Mouse (Mus musculus) myocyte (in vitro differentiated cells): ENCODE results near the gene Shank2. TPM values are rescaled to one million over a fixed set of nuclear protein-coding genes. Genes with fewer than 3 reads are reported as not detected.

ENCODE experiments used
- H3K27me3 ChIP-seq: one replicate; pipeline ENCODE4 v1.6.1; 2011; ENCODE audit not compliant: control insufficient read depth, insufficient read depth, insufficient read length
- H3K36me3 ChIP-seq: one replicate; pipeline ENCODE4 v1.6.1; 2011; ENCODE audit not compliant: control insufficient read depth, insufficient read depth
- H3K4me2 ChIP-seq: one replicate; pipeline ENCODE4 v1.6.1; 2011; ENCODE audit warnings: low read depth, control low read depth
- H3K4me3 ChIP-seq: one replicate; pipeline ENCODE4 v1.5.1; 2011; ENCODE audit warnings: mild to moderate bottlenecking, control low read depth, moderate library complexity
- H3K79me2 ChIP-seq: one replicate; pipeline ENCODE4 v1.6.1; 2011; ENCODE audit not compliant: control insufficient read depth, insufficient read depth
- H3ac ChIP-seq: one replicate; pipeline ENCODE4 v1.6.1; 2011; ENCODE audit not compliant: control insufficient read depth, insufficient read length
- CEBPB ChIP-seq: IDR thresholded peaks from 2 replicates; pipeline ENCODE4 v1.6.1; 2011; ENCODE audit warnings: mild to moderate bottlenecking, moderate library complexity; ENCODE audit not compliant: poor library complexity, insufficient read depth, severe bottlenecking
- E2F4 ChIP-seq: IDR thresholded peaks from one replicate; pipeline ENCODE4 v1.6.1; 2011; ENCODE audit warnings: mild to moderate bottlenecking, control low read depth, moderate library complexity; ENCODE audit not compliant: insufficient read depth
- MAX ChIP-seq: IDR thresholded peaks from one replicate; pipeline ENCODE4 v1.6.1; 2011; ENCODE audit warnings: low read depth, mild to moderate bottlenecking, control low read depth
- MYOD1 ChIP-seq, 3 experiments: IDR thresholded peaks; one replicate each; pipeline ENCODE4 v1.6.1; 2011; ENCODE audit warnings: control low read depth in 2 of 3, low read depth in 2 of 3, mild to moderate bottlenecking in 2 of 3, moderate library complexity in 1 of 3; ENCODE audit not compliant: insufficient read length in 2 of 3, control insufficient read depth in 1 of 3
- MYOG ChIP-seq, 3 experiments: IDR thresholded peaks; one replicate each; pipeline ENCODE4 v1.6.1; 2011; ENCODE audit warnings: control low read depth in 2 of 3, low read depth in 2 of 3, mild to moderate bottlenecking in 2 of 3; ENCODE audit not compliant: insufficient read length in 2 of 3, control insufficient read depth in 1 of 3, insufficient read depth in 1 of 3
- POLR2A ChIP-seq: IDR thresholded peaks from one replicate; pipeline ENCODE4 v1.6.1; 2011; ENCODE audit warnings: low read depth, mild to moderate bottlenecking, control low read depth, moderate library complexity; ENCODE audit not compliant: insufficient read length
- POLR2AphosphoS2 ChIP-seq: IDR thresholded peaks from one replicate; pipeline ENCODE4 v1.6.1; 2011; ENCODE audit warnings: low read depth, control low read depth; ENCODE audit not compliant: insufficient read length
- REST ChIP-seq: IDR thresholded peaks from one replicate; pipeline ENCODE4 v1.6.1; 2011; ENCODE audit warnings: mild to moderate bottlenecking, control low read depth, moderate library complexity; ENCODE audit not compliant: insufficient read depth, insufficient read length
- SRF ChIP-seq: IDR thresholded peaks from one replicate; pipeline ENCODE4 v1.6.1; 2011; ENCODE audit warnings: low read depth; ENCODE audit not compliant: control insufficient read depth, insufficient read length
- TCF12 ChIP-seq: IDR thresholded peaks from one replicate; pipeline ENCODE4 v1.6.1; 2011; ENCODE audit warnings: mild to moderate bottlenecking, control low read depth; ENCODE audit not compliant: poor library complexity, insufficient read depth, severe bottlenecking
- TCF3 ChIP-seq: IDR thresholded peaks from one replicate; pipeline ENCODE4 v1.6.1; 2011; ENCODE audit warnings: low read depth, control low read depth; ENCODE audit not compliant: insufficient read length
- USF1 ChIP-seq: IDR thresholded peaks from one replicate; pipeline ENCODE4 v1.6.1; 2011; ENCODE audit warnings: low read depth, mild to moderate bottlenecking, control low read depth, moderate library complexity
- polyA plus RNA-seq: library from polyadenylated mRNA; unstranded; fragments of >200 nt; fragmentation: generic; extraction: Trizol; gene quantifications from one replicate; pipeline ENCODE4 v1.2.1, GENCODE M21; 2012; ENCODE audit warnings: missing spikeins

Shank2 gene
- polyA plus RNA-seq, 1 experiment: 0.07 TPM

GRCm38 (mm10) chr7:144026024-144026752 lies 24.5 kb downstream of the Shank2 start:
- H3K4me3 ChIP-seq: no peak overlapping the region
- no peak for TF ChIP-seq MAX
- no peak for TF ChIP-seq E2F4
- TF ChIP-seq REST: no peak

GRCm38 (mm10) chr7:144029246-144029645 lies 27.5 kb downstream of the Shank2 start:
- Histone ChIP-seq H3K4me3 (no peak overlapping the region), H3K36me3 (no peaks in the 10 kb centered on the region), H3K27me3 (no peaks in the 10 kb centered on the region), H3ac (no peak overlapping the region), H3K4me2 (no peak overlapping the region), H3K79me2 (no peaks in the 10 kb centered on the region)
- no peak for TF ChIP-seq USF1

More at GRCm38 (mm10) chr7:144026024-144026752, 24.5 kb downstream of the Shank2 start:
- Histone ChIP-seq H3K36me3 (no peaks in the 10 kb centered on the region), H3K27me3 (no peaks in the 10 kb centered on the region), H3K4me2 (peak overlapping the region; percentile 34), H3K79me2 (no peaks in the 10 kb centered on the region), H3ac (no peak overlapping the region)

GRCm38 (mm10) chr7:144030796-144031195 lies 29.1 kb downstream of the Shank2 start:
- Histone ChIP-seq H3ac (no peak overlapping the region), H3K36me3 (no peaks in the 10 kb centered on the region), H3K4me3 (no peak overlapping the region), H3K79me2 (no peaks in the 10 kb centered on the region), H3K4me2 (no peak overlapping the region), H3K27me3 (no peaks in the 10 kb centered on the region)
- TF ChIP-seq POLR2A: no peak
- TF ChIP-seq USF1: no peak
- no peak for TF ChIP-seq CEBPB
- TF ChIP-seq POLR2AphosphoS2: no peak
- no peak for TF ChIP-seq E2F4
- TF ChIP-seq SRF: no peak
- no peak for TF ChIP-seq MAX
- TF ChIP-seq TCF12: no peak
- TF ChIP-seq REST: no peak
- TF ChIP-seq TCF3: no peak
- no peak for TF ChIP-seq MYOG (IDR thresholded peaks at IDR 0.05; ENCODE audit: control insufficient read depth in 1 of 3, insufficient read depth in 1 of 3, insufficient read length in 2 of 3, low read depth in 2 of 3)

- Histone ChIP-seq H3K4me3 (no peak overlapping the region), H3K27me3 (no peaks in the 10 kb centered on the region), H3K4me2 (no peak overlapping the region), H3K79me2 (no peaks in the 10 kb centered on the region), H3ac (no peak overlapping the region), H3K36me3 (no peaks in the 10 kb centered on the region)
- TF ChIP-seq REST (no peak), MYOD1 (IDR thresholded peaks at IDR 0.05; ENCODE audit: control insufficient read depth in 1 of 3, insufficient read length in 2 of 3, low read depth in 2 of 3) (no peak), E2F4 (no peak), TCF12 (no peak), POLR2AphosphoS2 (no peak), CEBPB (no peak), POLR2A (no peak)
Measured at GRCm38 (mm10) chr7:144031611-144032010, 29.9 kb downstream of the Shank2 start.

GRCm38 (mm10) chr7:144037541-144037940 lies 35.8 kb downstream of the Shank2 start:
- no peaks in the 10 kb centered on the region for H3K36me3 ChIP-seq
- H3K4me2 ChIP-seq: no peak overlapping the region
- no peaks in the 10 kb centered on the region for H3K27me3 ChIP-seq
- no peak overlapping the region for H3K4me3 ChIP-seq
- no peaks in the 10 kb centered on the region for H3K79me2 ChIP-seq
- H3ac ChIP-seq: no peak overlapping the region
- TF ChIP-seq TCF12 (no peak), MYOD1 (IDR thresholded peaks at IDR 0.05; ENCODE audit: control insufficient read depth in 1 of 3, insufficient read length in 2 of 3, low read depth in 2 of 3) (no peak), CEBPB (no peak), E2F4 (no peak), MAX (no peak), POLR2A (no peak), TCF3 (no peak), MYOG (IDR thresholded peaks at IDR 0.05; ENCODE audit: control insufficient read depth in 1 of 3, insufficient read depth in 1 of 3, insufficient read length in 2 of 3, low read depth in 2 of 3) (no peak), USF1 (no peak), POLR2AphosphoS2 (no peak), REST (no peak), SRF (no peak)
